Mouse (Mus musculus) limb, embryonic 15.5 days (tissue): ENCODE data around the gene Slc1a2. TPM values are rescaled to one million over a fixed set of nuclear protein-coding genes. Genes with fewer than 3 reads are reported as not detected.

Experiments used
- ATAC-seq: fragments of 200-750 bp; cut with Nextera tagmentation; 2 replicates; pipeline ENCODE4 v1.8.0; 2017; ENCODE audit warnings: low read depth, moderate TSS enrichment; ENCODE audit not compliant: insufficient number of reproducible peaks, low FRiP score, low TSS enrichment
- H3K27ac ChIP-seq: fragments of 300-500 bp; sonication (generic); 2 replicates; pipeline ENCODE4 v1.5.1; 2015; ENCODE audit warnings: moderate library complexity, mild to moderate bottlenecking, inconsistent platforms
- H3K27me3 ChIP-seq: fragments of 300-500 bp; sonication (generic); 2 replicates; pipeline ENCODE4 v1.6.1; 2015; ENCODE audit warnings: inconsistent platforms
- H3K36me3 ChIP-seq: fragments of 300-500 bp; sonication (generic); 2 replicates; pipeline ENCODE4 v1.6.1; 2015; ENCODE audit warnings: inconsistent platforms
- H3K4me1 ChIP-seq: fragments of 300-500 bp; sonication (generic); 2 replicates; pipeline ENCODE4 v1.6.1; 2015; ENCODE audit warnings: inconsistent platforms
- H3K4me2 ChIP-seq: fragments of 300-500 bp; sonication (generic); 2 replicates; pipeline ENCODE4 v1.6.1; 2015; ENCODE audit warnings: mild to moderate bottlenecking, inconsistent platforms
- H3K4me3 ChIP-seq: fragments of 300-500 bp; sonication (generic); 2 replicates; pipeline ENCODE4 v1.5.1; 2015; ENCODE audit warnings: mild to moderate bottlenecking, inconsistent platforms
- H3K9ac ChIP-seq: fragments of 300-500 bp; sonication (generic); 2 replicates; pipeline ENCODE4 v1.6.1; 2015; ENCODE audit warnings: inconsistent platforms
- H3K9me3 ChIP-seq: fragments of 300-500 bp; sonication (generic); 2 replicates; pipeline ENCODE4 v1.6.1; 2016; ENCODE audit warnings: inconsistent platforms
- WGBS: fragments of 180-500 bp; shearing (Covaris S2); methylation state at CpG from one replicate; pipeline ENCODE4 v1.1.7; 2015; 5-methylcytosine and 5-hydroxymethylcytosine counted together
- polyA plus RNA-seq: library from polyadenylated mRNA; unstranded; fragments of >200 nt; fragmentation: Nextera tagmentation; extraction: Ambion mirVana; gene quantifications from 2 replicates; pipeline ENCODE4 v1.2.1, GENCODE M21; 2015

Gene Slc1a2
- 1.3 and 1.5 TPM in 2 replicates for polyA plus RNA-seq

DNA sequence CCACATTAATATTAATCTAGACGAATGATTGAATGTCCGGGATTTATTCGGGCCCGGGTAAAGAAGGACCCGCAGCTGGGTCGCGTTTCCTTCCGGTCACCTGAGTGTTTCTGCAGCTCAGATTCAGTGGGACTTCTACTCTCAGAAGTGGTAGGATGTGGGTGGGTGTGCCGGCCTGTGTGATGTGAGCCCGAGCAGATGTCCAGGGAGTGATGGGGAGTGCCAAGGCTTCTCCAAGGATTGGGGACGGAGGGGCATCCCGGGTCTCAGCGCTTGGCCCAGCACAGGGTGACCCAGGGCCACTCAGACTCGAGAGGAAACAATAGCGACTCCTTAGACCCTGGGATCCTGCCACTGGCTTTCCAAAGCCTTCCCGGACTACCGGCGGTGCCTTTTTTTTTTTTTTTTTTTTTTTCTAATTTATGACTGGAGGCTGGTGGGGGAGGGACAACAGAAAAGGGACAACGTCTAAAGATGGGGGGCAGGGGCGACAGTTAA is at the start of gene Slc1a2:
TSS of gene Slc1a2 (plus strand) at position 497 of the 498 bp plus-strand sequence.
- H3K4me3 ChIP-seq = peak within 1 kb of the TSS; percentile 61
- peak within 1 kb of the TSS; percentile 31 for H3K9ac ChIP-seq
- ATAC-seq = no peak
- peaks cover 19% of the 10 kb centered on the region for H3K4me1 ChIP-seq
- peaks cover 50% of the 10 kb centered on the region for H3K27me3 ChIP-seq
- no peaks in the 10 kb centered on the region for H3K9me3 ChIP-seq
- peak within 1 kb of the TSS; percentile 98 for H3K4me2 ChIP-seq
- H3K27ac ChIP-seq = no peak within 1 kb of the TSS; the same call in 1 of the 2 replicates
- H3K36me3 ChIP-seq = no peaks in the 10 kb centered on the region
- under 1% methylated on average over 20 of the region's 20 CpGs for WGBS

DNA sequence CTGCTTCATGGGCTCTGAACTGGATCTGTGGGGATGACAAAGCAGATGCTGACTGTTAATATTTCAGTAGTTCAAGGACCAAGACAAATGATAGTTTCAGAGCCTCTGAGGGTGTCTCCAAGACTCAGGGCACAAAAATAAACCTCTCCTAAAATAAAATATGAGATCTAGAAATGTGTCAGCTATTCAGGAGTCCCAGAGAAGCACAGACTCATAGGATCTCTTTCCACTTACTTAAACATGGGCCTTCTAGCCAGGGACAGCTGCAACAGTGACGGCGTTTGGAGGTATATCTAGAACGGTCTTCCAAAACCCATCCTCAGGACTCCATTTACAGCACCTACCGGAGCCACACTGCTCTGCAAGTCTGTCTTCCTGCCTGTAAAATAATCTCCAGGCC is 48.0 kb upstream of the Slc1a2 start:
- no peak for ATAC-seq

DNA sequence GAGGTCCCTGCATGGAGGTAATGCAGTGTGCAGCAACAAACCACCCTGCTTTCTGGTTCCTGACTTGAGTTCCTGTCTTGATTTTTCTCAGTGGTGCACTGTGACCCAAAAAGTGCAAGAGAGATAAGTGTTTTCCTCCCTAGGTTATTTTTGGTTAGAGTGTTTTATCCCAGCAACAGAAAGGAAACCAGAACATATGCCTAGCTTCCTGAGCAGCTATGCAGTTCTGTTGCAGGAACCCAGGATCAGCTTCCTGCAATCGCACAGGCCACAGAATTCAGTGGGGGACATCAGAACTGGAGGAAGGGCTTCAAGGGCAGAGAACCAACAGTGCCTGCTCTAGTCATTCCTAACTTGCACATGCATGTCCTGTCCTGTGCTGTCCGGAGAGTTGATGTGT is 41.8 kb upstream of the Slc1a2 start:
- Histone ChIP-seq H3K4me2 (no peak overlapping the region), H3K36me3 (no peaks in the 10 kb centered on the region), H3K4me3 (no peak overlapping the region), H3K9ac (no peak overlapping the region), H3K27me3 (no peaks in the 10 kb centered on the region), H3K9me3 (no peaks in the 10 kb centered on the region), H3K27ac (no peak overlapping the region), H3K4me1 (no peaks in the 10 kb centered on the region)
- ATAC-seq = no peak
- 67% methylated on average over 2 of the region's 2 CpGs for WGBS

More for the DNA sequence above, 48.0 kb upstream of the Slc1a2 start:
- Histone ChIP-seq H3K27me3 (no peaks in the 10 kb centered on the region), H3K27ac (no peak overlapping the region), H3K4me2 (no peak overlapping the region), H3K9ac (no peak overlapping the region), H3K9me3 (no peaks in the 10 kb centered on the region), H3K36me3 (no peaks in the 10 kb centered on the region), H3K4me1 (no peaks in the 10 kb centered on the region), H3K4me3 (no peak overlapping the region)
- WGBS = 93% methylated on average over 4 of the region's 4 CpGs

GRCm38 (mm10) chr2:102620744-102621429 is 37.6 kb upstream of the Slc1a2 start:
- 84% methylated on average over 12 of the region's 12 CpGs for WGBS
- no peaks in the 10 kb centered on the region for H3K9me3 ChIP-seq

GRCm38 (mm10) chr2:102622176-102622575 is 36.3 kb upstream of the Slc1a2 start:
- no peaks in the 10 kb centered on the region for H3K4me1 ChIP-seq
- 83% methylated on average over 5 of the region's 5 CpGs for WGBS
- no peaks in the 10 kb centered on the region for H3K36me3 ChIP-seq
- H3K27me3 ChIP-seq = no peaks in the 10 kb centered on the region
- no peak overlapping the region for H3K4me2 ChIP-seq
- H3K9ac ChIP-seq = no peak overlapping the region
- no peak for ATAC-seq
- H3K9me3 ChIP-seq = no peaks in the 10 kb centered on the region
- no peak overlapping the region for H3K27ac ChIP-seq
- no peak overlapping the region for H3K4me3 ChIP-seq

More at GRCm38 (mm10) chr2:102620744-102621429, 37.6 kb upstream of the Slc1a2 start:
- Histone ChIP-seq H3K9ac (no peak overlapping the region), H3K4me3 (no peak overlapping the region), H3K4me2 (no peak overlapping the region), H3K4me1 (no peaks in the 10 kb centered on the region), H3K36me3 (no peaks in the 10 kb centered on the region), H3K27me3 (no peaks in the 10 kb centered on the region), H3K27ac (no peak overlapping the region)
- no peak for ATAC-seq

GRCm38 (mm10) chr2:102622943-102623342 is 35.5 kb upstream of the Slc1a2 start:
- H3K27ac ChIP-seq = no peak overlapping the region
- H3K4me1 ChIP-seq = no peaks in the 10 kb centered on the region
- H3K27me3 ChIP-seq = no peaks in the 10 kb centered on the region
- H3K4me3 ChIP-seq = no peak overlapping the region
- H3K36me3 ChIP-seq = no peaks in the 10 kb centered on the region
- no peaks in the 10 kb centered on the region for H3K9me3 ChIP-seq
- H3K9ac ChIP-seq = no peak overlapping the region
- H3K4me2 ChIP-seq = no peak overlapping the region
- no peak for ATAC-seq

- H3K9ac ChIP-seq = no peak overlapping the region
- no peak for ATAC-seq
- H3K36me3 ChIP-seq = no peaks in the 10 kb centered on the region
- H3K4me3 ChIP-seq = no peak overlapping the region
- H3K4me2 ChIP-seq = no peak overlapping the region
- no peaks in the 10 kb centered on the region for H3K4me1 ChIP-seq
- 90% methylated on average over 1 of the region's 1 CpGs for WGBS
- H3K27ac ChIP-seq = no peak overlapping the region
- no peaks in the 10 kb centered on the region for H3K27me3 ChIP-seq
- no peaks in the 10 kb centered on the region for H3K9me3 ChIP-seq
Observed at GRCm38 (mm10) chr2:102624538-102624937, 33.9 kb upstream of the Slc1a2 start.

DNA sequence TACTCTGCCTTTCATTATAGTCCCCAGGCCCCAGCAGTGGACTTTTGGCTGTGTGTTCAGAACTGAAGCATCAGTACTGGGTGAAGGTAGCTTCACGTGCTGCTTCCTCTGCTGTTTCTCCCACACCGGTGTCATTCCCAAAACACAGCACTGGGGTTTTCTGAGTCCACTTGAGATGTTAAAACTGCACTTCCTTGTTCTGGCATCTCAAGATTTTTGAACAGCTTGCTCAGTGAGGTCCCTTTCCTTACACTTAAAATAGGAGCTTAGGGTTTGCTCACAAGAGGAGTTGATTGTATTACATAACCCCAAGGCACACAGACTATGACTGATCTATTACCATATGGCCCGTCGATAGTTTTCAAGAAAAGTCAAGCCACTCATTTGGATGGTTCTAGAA is 26.1 kb upstream of the Slc1a2 start:
- Histone ChIP-seq H3K4me2 (no peak overlapping the region), H3K4me1 (no peaks in the 10 kb centered on the region), H3K9me3 (no peaks in the 10 kb centered on the region), H3K9ac (no peak overlapping the region), H3K27ac (no peak overlapping the region), H3K4me3 (no peak overlapping the region), H3K27me3 (no peaks in the 10 kb centered on the region), H3K36me3 (no peaks in the 10 kb centered on the region)
- ATAC-seq = no peak
- WGBS = 92% methylated on average over 4 of the region's 4 CpGs

- Histone ChIP-seq H3K4me2 (no peak overlapping the region), H3K36me3 (no peaks in the 10 kb centered on the region), H3K4me1 (no peaks in the 10 kb centered on the region), H3K27ac (no peak overlapping the region), H3K27me3 (no peaks in the 10 kb centered on the region), H3K9ac (no peak overlapping the region), H3K9me3 (no peaks in the 10 kb centered on the region), H3K4me3 (no peak overlapping the region)
- WGBS = 89% methylated on average over 1 of the region's 1 CpGs
- ATAC-seq = no peak
Observed at GRCm38 (mm10) chr2:102634010-102634409, 24.4 kb upstream of the Slc1a2 start.

GRCm38 (mm10) chr2:102635523-102636060 is 22.9 kb upstream of the Slc1a2 start:
- Histone ChIP-seq H3K4me1 (no peaks in the 10 kb centered on the region), H3K4me3 (no peak overlapping the region), H3K27ac (no peak overlapping the region), H3K36me3 (no peaks in the 10 kb centered on the region), H3K9me3 (no peaks in the 10 kb centered on the region), H3K27me3 (no peaks in the 10 kb centered on the region), H3K9ac (no peak overlapping the region), H3K4me2 (no peak overlapping the region)
- WGBS = 77% methylated on average over 3 of the region's 3 CpGs
- ATAC-seq = no peak

DNA sequence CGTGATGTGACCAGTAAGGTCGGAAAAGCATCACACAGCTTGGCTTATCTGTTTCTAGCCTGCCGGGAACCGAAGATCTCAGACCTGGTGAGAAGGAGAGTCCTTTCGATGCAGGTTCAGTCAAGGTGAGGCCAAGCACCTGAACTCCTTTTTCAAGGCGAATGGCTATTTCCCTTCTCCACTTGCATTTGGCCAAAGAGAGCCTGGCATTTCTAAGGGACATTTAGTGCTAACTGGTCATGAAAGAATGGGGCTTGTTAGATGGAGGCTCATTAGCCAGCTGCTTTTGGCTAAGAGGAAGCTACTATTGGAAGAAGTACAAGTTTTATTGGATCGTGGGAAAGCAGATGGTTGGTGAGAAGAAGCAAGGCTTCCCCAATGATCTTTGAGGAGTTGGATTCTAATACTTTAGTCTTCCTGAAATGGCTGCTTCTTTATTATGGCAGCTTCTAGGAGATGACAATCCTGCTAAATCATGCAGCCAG is 22.3 kb upstream of the Slc1a2 start:
- Histone ChIP-seq H3K27ac (no peak overlapping the region), H3K27me3 (no peaks in the 10 kb centered on the region), H3K4me3 (no peak overlapping the region), H3K4me1 (no peaks in the 10 kb centered on the region), H3K9me3 (no peaks in the 10 kb centered on the region), H3K4me2 (no peak overlapping the region), H3K9ac (no peak overlapping the region), H3K36me3 (no peaks in the 10 kb centered on the region)
- no peak for ATAC-seq
- 92% methylated on average over 7 of the region's 7 CpGs for WGBS

GRCm38 (mm10) chr2:102638140-102638539 is 20.3 kb upstream of the Slc1a2 start:
- Histone ChIP-seq H3K27ac (no peak overlapping the region), H3K4me1 (no peaks in the 10 kb centered on the region), H3K4me3 (no peak overlapping the region), H3K4me2 (no peak overlapping the region), H3K36me3 (peaks cover 3% of the 10 kb centered on the region; the same call in 1 of the 2 replicates), H3K27me3 (no peaks in the 10 kb centered on the region), H3K9ac (no peak overlapping the region), H3K9me3 (no peaks in the 10 kb centered on the region)
- no peak for ATAC-seq
- WGBS = 44% methylated on average over 5 of the region's 5 CpGs
